Mouse (Mus musculus) inflammation-experienced regulatory T-cells, adult 6 months (primary cell): ENCODE data around the gene Msantd3. TPM values are rescaled to one million over a fixed set of nuclear protein-coding genes. Genes with fewer than 3 reads are reported as not detected.

Source experiments
- ATAC-seq: one replicate; pipeline ENCODE4 v1.8.0; 2017
- polyA plus RNA-seq, 3 experiments: library from polyadenylated mRNA; unstranded; fragments of 100-300 nt; shearing (Covaris generic); gene quantifications; one replicate each; pipeline ENCODE4 v1.2.1; 2017

Msantd3 gene
- polyA plus RNA-seq, 3 experiments from 2014 or later = not detected

GRCm38 (mm10) chr4:48610251-48610650 lies 70.5 kb downstream of the Msantd3 start:
- ATAC-seq = no peak

Other genes with a start within 250 kb of the Msantd3 start
- gene Tex10, start 66.5 kb upstream of the Msantd3 start, polyA plus RNA-seq = 10 to 100 TPM; 57.6 to 68.0 (median 64.3) TPM
- gene Tmeff1, start 45.2 kb downstream of the Msantd3 start, polyA plus RNA-seq = not detected
- not detected for gene Cavin4, start 123.6 kb downstream of the Msantd3 start, polyA plus RNA-seq